Mouse (Mus musculus) T-helper 2 cell (primary cell): ENCODE results near the gene Lmo7.

Experiments
- in situ Hi-C: fragments of 300-600 bp; cut with MboI, MseI; formaldehyde crosslinking; loops from one replicate; pipeline ENCODE4 v1.15.1; 2025; ENCODE audit warnings: high pct_unique_total_duplicates

The Lmo7 gene

DNA sequence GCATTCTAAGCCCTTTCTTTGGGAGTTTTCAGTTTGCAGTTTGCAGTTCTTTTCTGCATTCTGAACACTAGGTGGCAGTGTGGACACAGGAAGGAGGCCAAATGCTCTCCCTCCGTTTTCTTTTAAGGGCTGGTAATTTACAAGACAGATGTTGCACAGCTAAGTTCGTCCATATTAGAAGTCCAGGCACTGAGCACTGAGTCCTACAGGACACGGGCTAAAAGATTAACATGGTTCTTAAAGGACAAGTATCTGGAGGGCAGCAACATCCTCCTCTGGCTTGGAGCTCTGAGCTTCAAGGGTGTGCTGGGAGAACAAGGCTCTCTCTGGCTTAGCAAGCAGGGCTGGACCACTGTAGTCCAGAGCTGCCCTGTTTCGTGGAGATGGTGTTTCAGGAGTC, 213.2 kb downstream of the Lmo7 start:
- in situ Hi-C loops: loop anchor here (5.0 kb wide), 1 partner anchor 564 kb away; no protein-coding TSS in a partner anchor

DNA sequence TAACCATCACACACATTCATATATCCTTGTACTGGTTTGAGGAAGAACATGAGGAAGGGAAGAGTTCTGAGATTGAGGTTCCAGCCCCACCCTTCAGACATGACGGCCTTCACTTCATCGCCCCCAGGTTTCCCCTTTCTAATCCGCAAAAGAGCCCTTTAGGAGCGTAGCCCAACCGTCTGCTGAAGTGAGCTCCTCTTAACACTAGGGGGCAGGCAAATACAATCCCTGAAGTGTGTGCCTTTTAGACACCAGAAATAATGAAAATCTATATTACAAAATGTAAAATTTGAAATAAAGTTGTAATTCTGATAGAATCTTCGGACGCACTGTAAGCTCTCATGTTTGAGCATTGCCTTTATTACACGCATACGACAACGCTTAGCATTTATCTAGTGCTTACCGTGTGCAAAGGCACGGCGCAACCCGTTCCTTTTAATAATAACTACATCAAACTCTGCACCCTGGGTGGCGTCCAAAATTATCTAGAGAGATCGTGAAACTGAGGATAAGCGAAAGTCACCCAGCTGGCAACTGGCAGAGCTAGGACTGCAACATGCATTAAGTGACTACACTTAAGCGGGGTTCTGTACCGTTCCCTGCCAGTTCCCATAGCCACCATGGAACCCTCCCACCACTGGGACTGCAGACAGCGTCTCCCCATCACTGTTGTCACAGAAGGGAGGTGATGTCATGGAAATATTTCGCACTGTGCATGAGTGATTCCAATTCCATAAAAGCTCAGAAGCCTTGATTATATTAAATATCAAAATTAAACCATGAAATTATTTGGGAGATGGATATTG, 217.2 kb downstream of the Lmo7 start:
- in situ Hi-C loops: no loop called here

DNA sequence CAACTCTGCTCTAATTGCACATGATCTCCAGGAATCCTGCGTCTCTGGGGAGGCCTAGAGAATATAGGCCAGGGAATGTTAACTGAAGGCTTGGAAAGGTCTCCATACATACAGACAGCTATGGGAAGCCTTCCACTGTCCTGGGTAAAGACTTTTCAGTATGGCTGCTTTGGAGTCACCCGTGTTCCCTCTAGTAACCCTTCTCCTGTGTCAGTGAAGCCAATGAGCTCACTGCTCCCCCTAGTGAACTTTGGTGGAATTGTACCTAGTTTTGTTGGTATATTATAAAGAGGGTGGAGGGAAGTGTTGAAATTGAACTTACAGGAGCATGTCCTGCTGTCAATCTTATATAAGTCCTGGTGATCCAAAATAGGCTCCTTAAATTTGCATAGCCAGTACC, 219.4 kb downstream of the Lmo7 start:
- in situ Hi-C loops: no loop called here

DNA sequence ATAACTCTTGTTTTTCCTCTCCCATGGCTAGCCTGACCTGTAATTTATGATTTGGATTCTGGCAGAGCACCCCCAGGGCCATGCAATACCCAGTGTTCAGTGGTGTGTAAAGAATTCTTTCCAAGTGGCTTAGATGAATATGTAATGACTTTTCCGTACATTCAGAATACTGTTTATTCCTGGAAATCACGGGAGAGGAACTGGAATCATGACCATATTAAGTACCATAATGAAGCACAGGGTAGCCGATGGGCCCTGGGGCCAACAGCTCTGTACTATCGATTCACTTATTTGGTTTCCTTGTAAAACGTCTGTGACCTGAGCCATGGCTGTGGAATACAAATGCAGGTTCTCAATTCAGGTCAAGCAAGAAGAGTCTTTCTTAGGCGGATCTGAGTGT, 221.3 kb downstream of the Lmo7 start:
- in situ Hi-C loops: no loop called here

DNA sequence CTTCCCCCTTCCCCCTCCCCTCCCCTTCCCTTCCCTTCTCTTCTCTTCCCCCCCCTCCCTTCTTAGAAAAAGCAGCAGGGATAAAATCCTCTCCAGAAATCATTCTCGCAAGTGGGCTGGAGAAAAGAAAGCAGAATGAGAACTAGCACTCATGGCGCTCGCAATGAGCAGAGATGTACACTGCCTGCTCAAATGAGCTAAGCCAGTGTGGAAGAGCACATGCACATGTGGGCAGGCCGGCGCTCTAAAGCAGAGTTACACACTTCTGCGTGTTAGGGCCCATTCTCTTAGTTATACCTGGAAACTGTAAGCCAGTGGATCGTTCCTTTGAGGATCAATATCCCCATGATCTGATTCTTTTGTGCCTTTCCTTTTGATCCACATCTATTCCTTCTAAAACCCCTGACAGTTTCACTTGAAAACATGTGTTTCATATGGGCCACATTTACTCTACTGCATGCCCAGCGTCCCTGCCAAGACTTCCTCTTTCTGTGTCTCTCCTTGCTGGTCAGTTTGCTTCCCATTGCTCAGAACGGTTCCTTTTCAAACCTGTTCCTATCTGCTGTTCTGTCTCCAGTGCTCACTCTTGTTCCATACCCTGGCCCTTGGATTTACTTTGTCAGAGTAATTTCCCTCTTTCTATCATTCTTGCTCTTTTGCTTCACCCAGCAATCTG, 224.2 kb downstream of the Lmo7 start:
- in situ Hi-C loops: no loop called here

DNA sequence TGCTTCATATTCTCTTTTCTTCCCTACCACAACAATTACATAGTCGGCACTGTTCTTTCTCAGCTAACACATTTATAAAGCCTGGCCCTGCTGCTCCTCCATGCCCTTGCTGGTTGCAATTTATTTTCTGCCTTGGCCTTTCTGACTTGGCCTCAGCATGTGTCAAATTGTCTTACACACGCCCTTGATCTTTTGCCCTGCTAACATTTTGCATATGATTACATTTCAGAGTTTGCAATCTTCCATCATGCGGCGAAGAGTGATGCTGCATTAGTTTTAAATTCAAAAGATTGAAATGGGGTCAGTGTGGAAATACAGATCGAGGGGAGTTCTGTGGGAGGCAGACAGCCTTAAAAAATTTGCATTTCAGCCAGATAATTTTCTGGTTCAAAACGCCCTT, 234.6 kb downstream of the Lmo7 start:
- in situ Hi-C loops: loop anchor here (10.0 kb wide), 1 partner anchor 1610 kb away; no protein-coding TSS in a partner anchor

DNA sequence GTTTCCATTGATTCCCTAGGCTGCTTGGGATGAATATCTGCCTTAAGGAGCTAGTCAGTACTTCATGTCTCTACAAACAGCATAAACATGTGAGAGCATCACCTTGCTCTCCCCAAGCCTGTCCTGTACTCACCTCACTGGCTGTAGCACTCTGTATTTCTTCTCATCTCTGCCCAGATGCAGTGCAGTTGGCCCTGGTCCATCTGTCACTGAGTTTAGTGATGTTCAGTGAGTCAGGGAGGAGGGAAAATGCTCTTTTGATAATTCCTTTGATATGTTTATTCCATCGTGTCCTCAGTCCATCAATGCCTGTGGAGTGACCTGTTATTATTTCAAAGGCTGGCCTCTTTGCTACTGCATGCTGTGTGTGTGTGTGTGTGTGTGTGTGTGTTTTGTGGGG, 235.2 kb downstream of the Lmo7 start:
- in situ Hi-C loops: loop anchor here (10.0 kb wide), 1 partner anchor 1610 kb away; no protein-coding TSS in a partner anchor

DNA sequence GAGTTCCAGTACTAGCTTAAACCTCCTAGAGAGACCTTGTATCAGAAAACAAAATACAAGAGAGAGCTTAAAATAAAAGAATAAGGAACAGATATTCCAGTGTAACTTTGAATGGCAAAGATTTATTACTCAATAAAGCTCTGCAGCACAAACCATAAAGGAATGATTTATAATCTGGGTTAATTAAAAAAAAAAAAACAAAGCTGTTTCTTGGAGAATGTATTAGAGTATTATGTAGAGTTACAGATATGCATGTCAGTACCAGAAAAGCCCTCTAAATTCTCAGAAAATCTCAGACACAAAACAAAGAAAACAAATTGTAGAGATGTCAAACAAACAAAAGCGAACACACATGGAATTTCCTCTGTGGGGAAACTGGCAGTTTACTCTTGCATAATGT, 243.0 kb downstream of the Lmo7 start:
- in situ Hi-C loops: no loop called here

DNA sequence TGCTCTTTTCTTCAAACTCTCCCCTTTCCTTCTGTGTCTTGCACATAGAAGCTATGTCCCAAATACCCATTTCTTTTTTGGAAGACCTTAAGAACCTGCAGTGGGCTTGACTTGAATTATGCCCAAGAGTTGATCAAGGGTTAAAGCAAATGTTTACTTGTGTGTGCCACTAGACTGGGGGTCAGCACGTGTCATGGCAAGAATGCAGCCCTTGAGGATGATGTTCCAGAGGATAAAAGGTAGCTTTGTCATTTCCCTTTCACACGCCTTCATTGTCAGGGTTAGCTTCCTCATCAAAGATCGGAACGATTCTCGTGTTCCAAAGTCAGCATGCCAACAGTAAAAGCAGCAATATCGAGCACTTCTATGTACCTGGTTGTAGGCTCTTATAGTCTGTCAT, 243.4 kb downstream of the Lmo7 start:
- in situ Hi-C loops: no loop called here

DNA sequence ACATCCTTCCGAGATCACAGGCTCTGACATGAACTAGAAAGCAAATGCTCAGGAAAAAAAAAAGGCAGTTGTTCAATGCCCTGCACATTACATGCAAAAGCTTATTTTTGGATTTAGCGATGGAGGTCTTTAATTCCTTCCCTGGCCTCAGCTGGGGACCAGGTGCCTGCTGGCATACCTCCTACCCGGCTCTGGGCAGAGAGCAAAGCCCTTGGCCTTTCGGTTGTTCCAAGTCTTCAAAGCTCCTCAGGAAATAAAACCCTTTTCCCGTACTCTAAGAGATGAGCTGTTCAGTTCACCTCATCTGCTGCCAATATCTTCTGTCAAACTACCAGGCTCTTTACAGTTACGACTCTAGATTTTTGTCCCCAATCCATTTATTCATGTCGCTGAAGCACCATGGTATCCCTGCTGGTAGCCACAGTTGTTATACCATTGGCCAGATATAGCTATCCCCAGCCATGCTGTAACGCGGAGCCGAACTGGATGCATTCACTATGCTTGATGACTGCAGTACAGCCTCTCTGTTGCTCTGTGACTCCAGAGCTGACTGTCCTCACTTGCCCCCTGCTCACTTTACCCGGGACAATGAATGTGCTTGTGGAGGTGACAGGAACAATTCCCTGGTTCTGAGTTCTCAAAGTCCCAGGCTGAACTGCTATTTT, 246.4 kb downstream of the Lmo7 start:
- in situ Hi-C loops: no loop called here
